Mouse (Mus musculus) forebrain, embryonic 15.5 days (tissue): Measurements from ENCODE around the gene Ttc30a1. TPM values are rescaled to one million over a fixed set of nuclear protein-coding genes. Genes with fewer than 3 reads are reported as not detected.

Experiments used
- ATAC-seq: fragments of 200-750 bp; cut with Nextera tagmentation; replicated peaks from 2 replicates; pipeline ENCODE4 v1.8.0; 2017; ENCODE audit warnings: mild to moderate bottlenecking, moderate TSS enrichment, moderate library complexity
- H3K27ac ChIP-seq: fragments of 300-500 bp; sonication (generic); replicated peaks from 2 replicates; pipeline ENCODE4 v1.5.1; 2015; ENCODE audit warnings: mild to moderate bottlenecking, inconsistent platforms
- H3K27me3 ChIP-seq: fragments of 300-500 bp; sonication (generic); 2 replicates; pipeline ENCODE4 v1.6.1; 2015; ENCODE audit warnings: inconsistent platforms
- H3K36me3 ChIP-seq: fragments of 300-500 bp; sonication (generic); 2 replicates; pipeline ENCODE4 v1.6.1; 2015; ENCODE audit warnings: mild to moderate bottlenecking, inconsistent platforms
- H3K4me1 ChIP-seq: fragments of 300-500 bp; sonication (generic); 2 replicates; pipeline ENCODE4 v1.6.1; 2015; ENCODE audit warnings: inconsistent platforms
- H3K4me2 ChIP-seq: fragments of 300-500 bp; sonication (generic); replicated peaks from 2 replicates; pipeline ENCODE4 v1.6.1; 2015; ENCODE audit warnings: mild to moderate bottlenecking, inconsistent platforms
- H3K4me3 ChIP-seq: fragments of 300-500 bp; sonication (generic); 2 replicates; pipeline ENCODE4 v1.5.1; 2015; ENCODE audit warnings: mild to moderate bottlenecking, inconsistent platforms
- H3K9ac ChIP-seq: fragments of 300-500 bp; sonication (generic); replicated peaks from 2 replicates; pipeline ENCODE4 v1.6.1; 2015; ENCODE audit warnings: mild to moderate bottlenecking, inconsistent platforms
- H3K9me3 ChIP-seq: fragments of 300-500 bp; sonication (generic); 2 replicates; pipeline ENCODE4 v1.6.1; 2016; ENCODE audit warnings: inconsistent platforms
- WGBS: fragments of 180-500 bp; shearing (Covaris S2); methylation state at CpG from one replicate; pipeline ENCODE4 v1.1.7; 2015; ENCODE audit warnings: mixed read lengths; 5-methylcytosine and 5-hydroxymethylcytosine counted together
- polyA plus RNA-seq: library from polyadenylated mRNA; unstranded; fragments of >200 nt; fragmentation: Nextera tagmentation; extraction: Ambion mirVana; gene quantifications from 2 replicates; pipeline ENCODE4 v1.2.1, GENCODE M21; 2015

Ttc30a1 gene
- polyA plus RNA-seq, 1 experiment from 2014 or later: 8.4 TPM

GRCm38 (mm10) chr2:75997726-75998125, 16.0 kb upstream of the Ttc30a1 start:
- Histone ChIP-seq H3K9ac (no peak overlapping the region), H3K4me2 (no peak overlapping the region), H3K27me3 (no peaks in the 10 kb centered on the region), H3K27ac (peak overlapping the region; percentile 79), H3K4me3 (no peak overlapping the region), H3K36me3 (no peaks in the 10 kb centered on the region), H3K9me3 (no peaks in the 10 kb centered on the region), H3K4me1 (peaks cover 23% of the 10 kb centered on the region)
- 78% methylated on average over 12 of the region's 12 CpGs for WGBS
- no peak for ATAC-seq

DNA sequence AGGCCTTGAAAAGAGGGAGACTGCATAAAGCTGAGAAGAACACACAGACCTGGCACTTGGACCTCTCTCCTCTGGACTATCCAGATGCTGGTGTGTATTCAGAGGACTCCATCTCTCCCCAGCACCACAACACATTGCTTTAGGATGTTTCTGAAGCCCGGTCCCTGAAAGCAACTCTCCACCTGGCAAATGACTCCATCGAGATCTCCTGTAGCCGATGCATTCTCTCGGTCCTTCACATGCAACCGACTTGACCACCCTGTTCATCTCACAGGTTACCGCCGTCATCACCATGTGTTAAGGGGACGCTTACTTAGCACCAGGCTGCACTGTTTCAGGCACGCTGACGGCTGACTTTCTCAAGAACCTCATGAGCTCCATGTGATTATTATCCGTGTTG, 13.1 kb upstream of the Ttc30a1 start:
- Histone ChIP-seq H3K27ac (no peak overlapping the region), H3K36me3 (no peaks in the 10 kb centered on the region), H3K9me3 (no peaks in the 10 kb centered on the region), H3K4me3 (no peak overlapping the region), H3K9ac (no peak overlapping the region), H3K4me1 (peaks cover 42% of the 10 kb centered on the region), H3K27me3 (no peaks in the 10 kb centered on the region), H3K4me2 (no peak overlapping the region)
- WGBS: 94% methylated on average over 11 of the region's 11 CpGs
- ATAC-seq: no peak

DNA sequence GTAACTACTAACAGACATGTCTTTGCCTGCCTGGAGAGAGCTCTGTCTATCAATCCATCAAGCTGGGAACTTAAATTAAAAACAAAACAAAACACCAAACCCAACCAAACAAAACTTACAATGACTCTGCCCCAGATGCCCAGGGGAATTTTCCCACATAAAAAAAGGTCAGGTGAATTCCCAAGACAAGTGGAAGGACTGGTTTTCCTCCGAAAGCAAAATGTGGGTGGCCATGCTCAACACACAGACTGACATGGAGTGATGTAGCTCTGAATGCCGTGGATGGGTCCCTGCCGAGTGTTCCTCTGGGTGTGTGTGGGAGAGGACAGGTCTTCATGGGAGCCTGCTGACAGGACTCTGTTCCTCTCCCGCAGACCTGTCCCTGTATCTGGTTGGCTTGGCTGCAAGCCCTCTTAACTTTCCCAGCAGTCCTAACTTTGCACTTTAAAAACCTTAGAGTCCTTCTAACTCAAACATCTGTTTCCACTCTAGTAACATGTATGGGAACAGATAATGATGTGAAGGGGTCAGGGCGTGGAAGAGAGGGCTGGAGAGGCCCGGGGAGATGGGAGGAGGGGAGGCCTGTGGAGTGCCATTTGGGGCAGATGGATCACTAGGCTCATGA, 9.9 kb upstream of the Ttc30a1 start:
- Histone ChIP-seq H3K4me3 (no peak overlapping the region), H3K36me3 (no peaks in the 10 kb centered on the region), H3K4me2 (no peak overlapping the region), H3K9ac (no peak overlapping the region), H3K27me3 (no peaks in the 10 kb centered on the region), H3K27ac (no peak overlapping the region), H3K4me1 (peaks cover 44% of the 10 kb centered on the region), H3K9me3 (no peaks in the 10 kb centered on the region)
- no peak for ATAC-seq
- WGBS: 78% methylated on average over 6 of the region's 6 CpGs

DNA sequence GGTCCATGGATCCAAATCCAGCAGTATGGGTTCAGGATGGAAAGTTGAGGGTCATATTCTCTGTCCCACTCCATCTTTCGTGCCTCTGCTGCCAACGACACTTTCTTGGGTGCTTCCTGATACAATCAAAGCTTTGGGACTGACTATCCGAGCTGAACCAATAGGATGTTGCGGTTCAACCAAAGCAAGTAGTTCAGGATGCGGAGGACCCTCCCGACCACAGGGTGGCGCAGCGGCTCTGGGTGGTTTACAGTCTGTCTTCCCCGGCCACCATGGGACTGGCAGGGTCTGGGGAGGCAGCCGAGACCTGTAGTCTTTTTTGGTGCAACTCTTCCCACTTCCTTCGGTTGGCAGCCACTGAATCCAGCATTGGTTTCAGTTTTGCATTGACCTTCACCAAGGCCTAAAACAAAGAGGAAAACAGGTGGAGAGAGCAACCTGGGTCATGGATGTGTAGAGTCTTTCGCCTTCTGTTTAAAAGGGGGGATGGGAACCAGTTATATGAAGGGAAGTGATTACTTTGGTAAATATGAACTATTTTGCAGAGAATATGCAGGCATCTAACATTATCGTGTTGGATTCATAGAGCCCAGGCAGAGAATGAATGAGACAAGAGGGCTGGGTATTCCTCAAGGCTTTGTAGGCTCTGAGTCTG, 9.2 kb upstream of the Ttc30a1 start:
- H3K4me1 ChIP-seq: peaks cover 44% of the 10 kb centered on the region
- no peak overlapping the region for H3K27ac ChIP-seq
- no peaks in the 10 kb centered on the region for H3K36me3 ChIP-seq
- 63% methylated on average over 13 of the region's 13 CpGs for WGBS
- H3K27me3 ChIP-seq: no peaks in the 10 kb centered on the region
- H3K9me3 ChIP-seq: no peaks in the 10 kb centered on the region
- no peak overlapping the region for H3K4me3 ChIP-seq
- H3K4me2 ChIP-seq: no peak overlapping the region
- ATAC-seq: no peak; the same call in 1 of the 2 replicates
- H3K9ac ChIP-seq: no peak overlapping the region

GRCm38 (mm10) chr2:75989694-75990093, 7.9 kb upstream of the Ttc30a1 start:
- no peak overlapping the region for H3K9ac ChIP-seq
- H3K9me3 ChIP-seq: no peaks in the 10 kb centered on the region
- no peak overlapping the region for H3K4me2 ChIP-seq
- no peak overlapping the region for H3K4me3 ChIP-seq
- peak overlapping the region; percentile 84 for H3K27ac ChIP-seq
- no peaks in the 10 kb centered on the region for H3K27me3 ChIP-seq
- WGBS: 55% methylated on average over 4 of the region's 4 CpGs
- no peaks in the 10 kb centered on the region for H3K36me3 ChIP-seq
- peaks cover 50% of the 10 kb centered on the region for H3K4me1 ChIP-seq
- ATAC-seq: no peak

DNA sequence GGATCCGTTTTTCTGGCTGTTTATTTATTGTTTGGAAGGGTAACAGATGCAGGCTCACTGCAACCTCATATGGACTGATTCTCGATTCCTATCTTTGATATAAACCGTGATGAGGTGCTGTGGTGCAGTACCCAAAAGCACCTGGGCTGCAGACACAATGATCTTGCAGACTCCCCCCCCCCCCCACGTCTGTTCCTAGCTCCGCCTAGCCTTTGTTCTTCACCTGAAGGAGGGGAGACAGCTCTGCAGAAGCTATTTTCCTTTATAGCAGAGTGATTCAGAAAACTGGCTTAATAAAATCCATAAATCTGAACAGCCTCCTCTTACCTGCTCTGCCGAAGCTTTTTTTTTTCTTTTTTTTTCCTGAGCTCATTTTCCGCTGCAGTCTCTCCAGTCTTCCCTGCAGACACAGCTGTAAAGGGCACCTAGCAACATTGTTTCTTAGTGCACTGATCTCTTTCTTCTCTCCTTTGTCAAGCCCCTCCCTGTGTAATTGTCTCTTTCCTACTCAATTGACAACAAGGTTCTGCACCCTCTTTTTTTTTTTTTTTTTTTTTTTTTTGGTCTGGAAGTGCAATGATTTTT, 7.1 kb upstream of the Ttc30a1 start:
- peak overlapping the region; percentile 84 for H3K27ac ChIP-seq
- no peaks in the 10 kb centered on the region for H3K36me3 ChIP-seq
- WGBS: 30% methylated on average over 7 of the region's 7 CpGs
- no peak overlapping the region for H3K9ac ChIP-seq
- H3K4me3 ChIP-seq: no peak overlapping the region
- H3K4me2 ChIP-seq: peak overlapping the region; percentile 19
- peaks cover 53% of the 10 kb centered on the region for H3K4me1 ChIP-seq
- no peaks in the 10 kb centered on the region for H3K9me3 ChIP-seq
- no peaks in the 10 kb centered on the region for H3K27me3 ChIP-seq
- ATAC-seq: peak; percentile 54

- no peak overlapping the region for H3K4me3 ChIP-seq
- H3K9me3 ChIP-seq: no peaks in the 10 kb centered on the region
- peak overlapping the region; percentile 19 for H3K4me2 ChIP-seq
- H3K4me1 ChIP-seq: peaks cover 50% of the 10 kb centered on the region
- H3K9ac ChIP-seq: no peak overlapping the region
- H3K27me3 ChIP-seq: no peaks in the 10 kb centered on the region
- ATAC-seq: peak; percentile 23; the same call in 1 of the 2 replicates
- no peaks in the 10 kb centered on the region for H3K36me3 ChIP-seq
- H3K27ac ChIP-seq: peak overlapping the region; percentile 84
- WGBS: 43% methylated on average over 4 of the region's 4 CpGs
Observed at GRCm38 (mm10) chr2:75988378-75988777, 6.6 kb upstream of the Ttc30a1 start.

DNA sequence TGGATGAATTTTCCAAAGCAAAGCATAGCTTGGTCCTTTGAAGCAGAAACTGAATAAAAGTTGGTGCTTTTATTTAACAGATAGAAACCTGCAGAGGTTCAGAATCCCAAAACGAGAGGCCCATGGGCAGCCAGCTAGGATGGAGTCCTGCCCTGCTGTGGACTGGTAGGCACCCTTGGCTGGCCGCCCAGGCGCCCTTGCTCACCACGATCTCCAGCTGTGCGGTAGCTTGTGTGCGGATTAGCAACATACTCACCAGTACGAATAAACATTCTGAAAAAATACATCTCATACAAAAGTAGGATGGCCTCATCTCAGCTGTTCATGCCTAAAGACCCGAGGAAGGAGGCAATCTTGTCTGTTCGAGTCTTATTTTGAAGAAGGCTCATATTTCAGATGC, 6.0 kb upstream of the Ttc30a1 start:
- peak overlapping the region; percentile 84 for H3K27ac ChIP-seq
- H3K9me3 ChIP-seq: no peaks in the 10 kb centered on the region
- ATAC-seq: no peak
- H3K27me3 ChIP-seq: no peaks in the 10 kb centered on the region
- H3K36me3 ChIP-seq: no peaks in the 10 kb centered on the region
- H3K4me1 ChIP-seq: peaks cover 44% of the 10 kb centered on the region
- no peak overlapping the region for H3K9ac ChIP-seq
- H3K4me3 ChIP-seq: no peak overlapping the region
- H3K4me2 ChIP-seq: no peak overlapping the region
- 69% methylated on average over 9 of the region's 9 CpGs for WGBS

- H3K4me2 ChIP-seq: no peak overlapping the region
- H3K4me1 ChIP-seq: peaks cover 25% of the 10 kb centered on the region
- H3K27me3 ChIP-seq: no peaks in the 10 kb centered on the region
- no peak overlapping the region for H3K4me3 ChIP-seq
- H3K9ac ChIP-seq: 0 out of 2 replicates have a peak overlapping the region, but pooled peaks have one; percentile 20
- no peaks in the 10 kb centered on the region for H3K9me3 ChIP-seq
- H3K27ac ChIP-seq: peak overlapping the region; percentile 32; the same call in 1 of the 2 replicates
- WGBS: 0% methylated on average over 2 of the region's 2 CpGs
- ATAC-seq: peak; percentile 71
- no peaks in the 10 kb centered on the region for H3K36me3 ChIP-seq
Observed at GRCm38 (mm10) chr2:75985124-75985523, 3.4 kb upstream of the Ttc30a1 start.

DNA sequence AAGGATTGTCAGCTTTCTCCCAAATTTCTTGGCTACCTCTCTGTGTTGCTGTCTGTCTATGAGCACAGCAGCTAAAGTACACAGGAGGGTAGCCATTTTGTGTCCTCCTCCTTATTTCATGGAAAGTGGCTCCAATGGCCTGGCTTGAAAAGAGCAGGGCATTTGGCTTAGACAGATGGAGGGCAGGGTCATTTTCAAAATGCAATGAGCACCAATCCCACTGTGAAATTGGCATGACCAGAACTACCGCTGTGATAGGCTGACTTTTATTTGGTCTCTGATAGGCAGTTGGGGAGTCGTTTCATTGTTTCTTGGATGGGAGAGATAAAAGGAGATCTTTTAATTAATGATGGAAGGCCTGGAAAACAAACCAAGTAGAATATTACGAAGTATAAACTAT, 2.1 kb upstream of the Ttc30a1 start:
- H3K36me3 ChIP-seq: no peaks in the 10 kb centered on the region
- WGBS: 84% methylated on average over 3 of the region's 3 CpGs
- no peak overlapping the region for H3K27ac ChIP-seq
- ATAC-seq: no peak
- no peak overlapping the region for H3K4me2 ChIP-seq
- H3K27me3 ChIP-seq: no peaks in the 10 kb centered on the region
- no peak overlapping the region for H3K9ac ChIP-seq
- H3K4me1 ChIP-seq: peaks cover 23% of the 10 kb centered on the region
- no peaks in the 10 kb centered on the region for H3K9me3 ChIP-seq
- no peak overlapping the region for H3K4me3 ChIP-seq

GRCm38 (mm10) chr2:75983091-75983490, 1.3 kb upstream of the Ttc30a1 start:
- H3K27me3 ChIP-seq: no peaks in the 10 kb centered on the region
- H3K27ac ChIP-seq: no peak overlapping the region
- no peaks in the 10 kb centered on the region for H3K9me3 ChIP-seq
- H3K9ac ChIP-seq: no peak overlapping the region
- no peak overlapping the region for H3K4me2 ChIP-seq
- H3K4me1 ChIP-seq: peaks cover 15% of the 10 kb centered on the region
- no peak overlapping the region for H3K4me3 ChIP-seq
- ATAC-seq: no peak
- no peaks in the 10 kb centered on the region for H3K36me3 ChIP-seq
- WGBS: 98% methylated on average over 3 of the region's 3 CpGs

GRCm38 (mm10) chr2:75982626-75983025, 859 bp upstream of the Ttc30a1 start:
- Histone ChIP-seq H3K27me3 (no peaks in the 10 kb centered on the region), H3K27ac (no peak overlapping the region), H3K4me1 (peaks cover 10% of the 10 kb centered on the region), H3K9ac (no peak overlapping the region), H3K4me2 (no peak overlapping the region), H3K9me3 (no peaks in the 10 kb centered on the region), H3K36me3 (no peaks in the 10 kb centered on the region), H3K4me3 (no peak overlapping the region)
- no peak for ATAC-seq
- WGBS: 94% methylated on average over 4 of the region's 4 CpGs
